Mouse (Mus musculus) heart, adult 2 months (tissue): ENCODE results near the gene Mx1.

Source experiments
- CTCF ChIP-seq: fragments of 200-600 bp; IDR thresholded peaks from 2 replicates; pipeline ENCODE4 v1.8.1; 2022; ENCODE audit warnings: antibody characterized with exemption, mild to moderate bottlenecking, moderate library complexity
- EP300 ChIP-seq: fragments of 200-500 bp; IDR thresholded peaks from 2 replicates; pipeline ENCODE4 v1.6.1; 2011; ENCODE audit warnings: low read depth, low read length, control low read depth; ENCODE audit not compliant: insufficient read depth

DNA sequence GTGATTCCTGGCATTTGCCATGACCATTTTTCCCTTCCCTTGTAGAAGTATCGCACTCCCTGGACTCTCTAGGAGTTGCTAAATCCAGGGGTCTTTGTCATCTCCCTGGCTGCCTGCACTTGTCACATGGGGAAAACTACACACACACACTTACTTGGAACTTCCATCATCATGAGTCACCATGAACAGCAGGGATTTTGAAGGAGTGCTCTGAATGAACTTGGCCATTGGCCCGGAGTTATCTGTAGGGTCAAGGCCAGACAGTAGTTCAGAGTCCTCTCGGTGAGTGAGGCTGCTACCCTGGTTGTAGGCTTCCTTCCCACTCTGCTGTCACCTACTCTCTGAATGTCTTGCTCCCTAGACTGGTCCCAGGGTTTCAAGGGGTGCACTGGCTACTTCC, 12.9 kb upstream of the Mx1 start:
- TF ChIP-seq CTCF = no peak
- no peak for TF ChIP-seq EP300
